Mouse (Mus musculus) cerebellum, postnatal 25 days (tissue): ENCODE data around the gene Mrpl54.

Source experiments
- DNase-seq, 2 experiments: peaks; one replicate each; pipeline ENCODE4 v3.0.0; 2021; ENCODE audit warnings: mixed read lengths in 2 of 2

Mrpl54 gene

GRCm38 (mm10) chr10:81221402-81222015 is 45.2 kb downstream of the Mrpl54 start:
- DNase-seq = no peak

GRCm38 (mm10) chr10:81217964-81218363 is 48.8 kb downstream of the Mrpl54 start:
- DNase-seq = peak; percentile 71 to 85

DNA sequence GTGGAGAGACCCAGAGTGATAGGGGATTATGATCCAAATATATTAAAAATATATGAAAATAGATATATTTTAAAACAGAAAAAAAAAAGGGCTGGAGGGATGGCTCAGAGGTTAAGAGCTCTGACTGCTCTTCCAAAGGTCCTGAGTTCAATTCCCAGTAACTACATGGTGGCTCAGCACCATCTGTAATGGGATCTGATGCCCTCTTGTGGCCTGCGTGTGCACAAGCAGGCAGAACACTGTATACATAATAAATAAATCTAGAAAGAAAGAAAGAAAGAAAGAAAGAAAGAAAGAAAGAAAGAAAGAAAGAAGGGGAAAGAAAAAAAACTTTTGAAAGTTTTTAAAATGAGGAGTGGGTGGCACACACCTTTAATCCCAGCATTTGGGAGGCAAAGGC is 49.5 kb downstream of the Mrpl54 start:
- peak in 1 of 2 experiments; percentile 62 for DNase-seq

DNA sequence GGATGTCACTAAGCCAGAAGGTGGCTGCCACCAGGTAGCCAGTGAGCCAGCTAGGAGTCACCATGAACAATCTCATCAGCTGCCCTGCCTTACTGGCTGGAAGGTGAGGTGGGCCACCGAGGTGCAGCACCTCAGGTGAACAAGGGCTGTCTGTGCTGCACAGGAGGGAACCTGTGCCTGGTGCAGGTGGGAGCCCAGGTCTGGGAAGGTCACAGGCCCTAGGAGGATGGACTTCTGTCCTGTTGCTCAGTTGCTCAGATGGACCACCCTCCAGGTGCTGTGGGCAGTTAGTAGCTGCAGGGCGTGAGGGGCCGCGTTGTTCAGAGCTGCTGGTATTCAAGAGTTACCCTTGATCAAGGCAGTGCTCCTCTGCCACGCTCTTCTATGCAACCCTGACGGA is 49.9 kb downstream of the Mrpl54 start:
- no peak for DNase-seq

DNA sequence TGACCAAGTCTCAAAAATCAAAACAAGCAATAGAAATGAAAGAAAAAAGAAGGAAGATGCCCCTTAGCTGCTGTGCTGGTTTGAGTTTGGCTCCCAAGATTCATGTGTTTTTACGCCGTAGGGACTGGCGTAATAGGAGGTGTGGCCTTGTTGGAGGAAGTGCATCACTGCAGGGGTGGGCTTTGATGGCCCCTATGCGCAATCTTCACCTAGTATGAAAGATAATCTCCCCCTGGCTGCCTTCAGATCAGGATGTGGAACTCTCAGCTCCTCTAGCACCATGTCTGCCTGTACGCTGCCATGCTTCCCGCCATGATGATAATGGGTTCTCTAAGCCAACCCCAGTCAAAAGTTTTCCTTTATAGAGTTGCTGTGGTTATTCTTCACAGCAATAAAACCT is 50.5 kb downstream of the Mrpl54 start:
- DNase-seq = no peak
